Mouse (Mus musculus) activated CD4-positive, CD25-positive, alpha-beta regulatory T cell, adult 4 months (primary cell): ENCODE results near the gene Cytip. TPM values are rescaled to one million over a fixed set of nuclear protein-coding genes. Genes with fewer than 3 reads are reported as not detected.
"Not testable (repeated sequence)": the region's sequence is repeated elsewhere in the genome, so short reads cannot be mapped to it uniquely, and the experiment has no call there.

Experiments used
- ATAC-seq: one replicate; pipeline ENCODE4 v1.8.0; 2017
- polyA plus RNA-seq, 2 experiments: library from polyadenylated mRNA; unstranded; fragments of 100-300 nt; shearing (Covaris generic); gene quantifications; one replicate each; pipeline ENCODE4 v1.2.1; 2017

The Cytip gene
- polyA plus RNA-seq, 2 experiments from 2014 or later: 474 to 522 TPM

DNA sequence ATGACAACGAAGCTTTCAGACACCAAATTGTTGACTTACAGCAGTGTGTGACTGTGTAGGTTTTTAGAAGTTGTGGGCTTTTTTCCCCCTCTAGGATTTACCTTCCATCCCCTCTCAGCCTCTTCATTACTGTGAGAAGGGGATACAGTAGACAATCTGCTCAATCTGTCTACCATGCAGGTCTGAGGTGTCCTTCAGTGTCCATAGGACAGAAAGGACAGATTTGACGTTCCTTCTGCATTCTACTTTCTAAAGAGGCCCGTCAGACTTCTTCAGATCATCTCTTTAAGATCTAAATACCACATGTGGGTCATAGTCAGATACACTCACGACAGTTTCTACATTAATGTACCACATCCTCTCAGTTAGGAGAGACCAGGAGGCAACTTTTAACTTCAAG, 33.5 kb downstream of the Cytip start:
- ATAC-seq: peak; percentile 12

GRCm38 (mm10) chr2:58160541-58161307, 34.6 kb downstream of the Cytip start:
- peak; percentile 6 for ATAC-seq

DNA sequence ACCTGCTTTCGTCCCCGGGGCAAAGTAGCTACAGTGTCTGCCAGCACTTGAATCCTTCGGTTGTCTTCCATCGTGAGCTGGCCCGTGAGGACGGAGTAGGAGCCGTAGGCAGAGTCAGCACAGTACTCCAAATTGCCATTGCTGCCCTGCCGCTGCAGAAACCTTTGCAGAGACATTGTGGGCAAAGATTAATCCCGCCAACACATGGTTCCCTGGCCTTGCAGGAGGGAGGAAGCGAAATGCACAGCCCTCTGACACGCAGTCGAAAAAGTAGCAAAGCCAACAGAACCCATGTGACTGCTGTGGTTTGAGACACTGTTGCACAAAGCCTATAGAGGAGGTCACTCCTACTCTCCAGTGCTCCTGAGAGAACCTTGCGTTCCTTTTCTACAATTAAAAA, 35.5 kb downstream of the Cytip start:
- ATAC-seq: peak; percentile 23

DNA sequence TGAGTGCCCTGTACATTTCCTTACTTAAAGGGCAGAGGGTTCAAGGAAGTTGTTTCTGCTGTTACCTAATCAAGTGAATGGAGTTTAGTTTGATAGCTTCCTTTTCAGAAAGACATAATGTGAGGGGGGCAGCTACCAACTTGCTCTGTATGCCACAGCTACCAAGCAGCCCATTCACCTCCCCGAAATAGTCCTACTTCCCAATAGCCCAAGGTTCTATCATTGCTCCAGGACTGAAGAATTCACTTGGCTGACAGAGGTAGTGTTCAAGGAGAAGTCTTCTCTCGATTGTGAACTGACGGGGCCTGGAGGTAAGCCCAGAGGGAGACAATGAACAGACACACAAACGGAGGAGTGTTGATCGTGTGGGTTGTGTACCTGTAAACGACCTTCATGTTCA, 36.2 kb downstream of the Cytip start:
- ATAC-seq: no peak

- no peak for ATAC-seq
Observed at GRCm38 (mm10) chr2:58158539-58158938, 36.8 kb downstream of the Cytip start.

DNA sequence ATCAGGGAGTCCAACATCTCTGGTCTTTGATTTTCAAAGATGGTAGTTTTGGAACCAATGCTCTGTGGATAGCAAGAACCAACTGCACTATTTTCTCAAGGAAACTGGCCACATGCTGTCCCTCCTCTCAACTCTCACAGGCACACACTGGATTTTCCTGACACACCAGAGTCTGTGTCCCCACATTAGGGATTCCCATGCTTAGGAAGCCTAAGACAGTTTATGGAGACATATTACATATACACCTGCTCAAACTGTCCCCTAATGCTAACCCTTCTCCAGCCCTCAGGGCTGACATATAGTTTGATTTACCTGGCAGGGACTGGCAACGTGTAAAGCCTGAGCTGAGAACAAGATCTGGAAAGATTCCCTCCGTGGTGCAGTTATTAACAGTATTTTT, 37.2 kb downstream of the Cytip start:
- no peak for ATAC-seq

DNA sequence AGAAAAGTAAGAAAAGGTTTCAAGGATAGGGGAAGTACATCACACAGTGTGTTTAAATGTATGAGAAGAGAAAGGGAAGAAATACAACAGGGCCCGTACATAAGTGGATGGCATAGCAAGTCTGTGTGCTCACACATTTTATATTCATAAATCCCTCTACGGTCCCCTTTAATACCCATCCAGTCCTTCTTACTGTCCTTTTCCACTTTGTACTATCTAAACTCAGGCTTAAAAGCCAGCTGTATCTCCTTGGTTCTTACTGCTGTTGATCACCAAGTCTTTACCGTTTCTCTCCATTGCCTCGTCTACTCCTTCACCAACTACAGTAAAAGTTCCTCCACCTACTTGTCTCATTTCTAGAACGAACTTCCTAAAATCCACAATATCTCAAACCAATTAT, 37.9 kb downstream of the Cytip start:
- ATAC-seq: no peak

- peak; percentile 66 for ATAC-seq
Observed at GRCm38 (mm10) chr2:58156495-58157392, 38.6 kb downstream of the Cytip start.

GRCm38 (mm10) chr2:58156108-58156415, 39.3 kb downstream of the Cytip start:
- ATAC-seq: no peak

GRCm38 (mm10) chr2:58155271-58156107, 39.8 kb downstream of the Cytip start:
- peak; percentile 7 for ATAC-seq

DNA sequence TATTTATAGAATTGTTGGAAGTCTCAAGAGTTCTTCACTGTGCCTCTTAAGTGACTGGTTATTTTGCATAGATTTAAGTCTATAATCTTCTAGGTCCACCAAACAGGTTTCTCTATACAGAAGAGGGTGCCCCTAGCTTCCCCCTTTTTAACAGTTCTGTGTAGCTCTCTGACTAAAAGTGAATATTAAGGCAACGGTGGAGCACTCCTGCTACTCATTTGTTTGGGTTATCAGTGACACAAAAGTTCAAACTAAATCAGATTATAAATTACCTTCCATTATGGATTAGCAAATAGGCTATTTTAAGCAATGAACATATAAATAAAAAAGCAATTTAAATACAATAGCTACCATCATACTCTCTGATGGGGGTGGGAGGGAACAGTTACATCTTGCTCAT, 40.8 kb downstream of the Cytip start:
- no peak for ATAC-seq

DNA sequence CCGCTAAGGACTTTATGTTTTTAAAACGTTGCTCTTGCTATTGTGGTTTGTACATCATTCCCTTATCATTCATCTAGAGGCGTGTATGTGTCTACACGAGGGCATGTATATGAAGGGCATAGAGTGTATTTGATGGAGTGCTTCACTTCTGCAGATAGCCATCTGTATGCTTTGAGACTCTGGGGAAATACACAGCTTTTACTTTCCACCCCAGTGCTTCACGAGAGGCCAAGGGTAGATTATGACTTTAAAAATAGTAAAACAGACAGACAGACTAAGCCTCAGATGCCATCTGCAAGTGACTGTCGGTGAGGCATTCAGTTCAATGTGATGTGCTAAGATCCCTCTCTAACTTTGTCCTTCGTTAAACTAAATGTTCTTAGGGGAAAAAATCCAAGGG, 41.6 kb downstream of the Cytip start:
- peak; percentile 20 for ATAC-seq

GRCm38 (mm10) chr2:58149983-58150405, 45.3 kb downstream of the Cytip start:
- ATAC-seq: peak; percentile 8

DNA sequence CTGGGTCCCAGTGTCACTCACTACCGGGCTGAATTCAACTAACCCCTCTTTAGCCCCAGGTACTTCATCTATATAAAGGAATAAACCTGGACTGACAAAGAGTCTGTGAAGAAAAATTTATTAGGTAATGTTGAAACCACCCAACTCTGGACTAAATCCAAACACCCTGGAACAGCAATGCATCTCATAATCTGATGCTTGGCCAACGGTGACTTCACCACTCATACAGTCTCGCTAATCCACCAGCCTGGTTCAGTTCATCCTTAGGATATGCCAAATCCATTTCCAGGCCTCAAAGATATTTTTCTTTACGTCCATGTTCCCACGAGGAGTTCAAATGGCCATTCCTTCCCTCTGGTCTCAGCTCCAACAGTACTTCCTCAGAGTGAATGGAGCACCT, 48.8 kb downstream of the Cytip start:
- ATAC-seq: no peak

GRCm38 (mm10) chr2:58140531-58140930, 54.8 kb downstream of the Cytip start:
- ATAC-seq: no peak

DNA sequence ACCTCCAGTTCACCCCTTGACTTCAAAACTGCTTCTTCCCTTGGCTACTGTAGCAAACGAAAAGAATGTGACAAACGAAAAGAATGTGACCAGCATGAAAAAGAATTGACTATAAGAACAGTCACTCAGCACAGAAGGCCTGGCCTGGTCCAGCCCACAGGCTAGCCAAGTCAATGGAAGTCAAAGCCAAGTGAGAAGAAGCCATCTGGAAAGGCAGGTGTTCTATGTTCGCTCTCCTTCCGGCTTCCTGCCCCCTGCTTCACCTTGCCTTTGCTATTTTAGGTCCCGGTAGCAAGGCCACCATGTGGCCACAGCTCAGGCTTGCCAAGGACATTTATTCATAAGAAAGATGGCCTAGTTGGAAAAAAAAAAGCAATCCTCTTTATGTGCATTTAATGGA, 56.7 kb downstream of the Cytip start:
- no peak for ATAC-seq

DNA sequence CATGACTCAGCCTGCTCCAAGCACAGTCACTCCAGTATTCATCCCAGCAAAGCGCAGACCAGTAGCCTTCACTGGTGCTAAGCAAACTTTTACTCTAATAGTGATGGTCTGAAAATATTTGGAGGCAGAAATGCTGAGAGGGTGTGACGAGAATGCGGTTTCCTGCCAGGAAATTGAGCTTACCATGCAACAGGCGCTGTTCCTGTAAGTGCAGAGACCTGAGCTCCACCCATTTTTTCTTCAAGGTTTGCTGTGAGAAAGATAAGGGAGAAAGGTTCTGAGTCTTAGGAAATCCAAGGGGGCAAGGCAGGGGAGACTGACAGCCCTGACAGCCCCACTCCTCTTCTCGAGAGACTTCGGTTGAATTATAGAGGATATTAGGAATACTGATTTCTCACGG, 57.7 kb downstream of the Cytip start:
- peak; percentile 66 for ATAC-seq

GRCm38 (mm10) chr2:58136526-58136925, 58.8 kb downstream of the Cytip start:
- ATAC-seq: no peak

DNA sequence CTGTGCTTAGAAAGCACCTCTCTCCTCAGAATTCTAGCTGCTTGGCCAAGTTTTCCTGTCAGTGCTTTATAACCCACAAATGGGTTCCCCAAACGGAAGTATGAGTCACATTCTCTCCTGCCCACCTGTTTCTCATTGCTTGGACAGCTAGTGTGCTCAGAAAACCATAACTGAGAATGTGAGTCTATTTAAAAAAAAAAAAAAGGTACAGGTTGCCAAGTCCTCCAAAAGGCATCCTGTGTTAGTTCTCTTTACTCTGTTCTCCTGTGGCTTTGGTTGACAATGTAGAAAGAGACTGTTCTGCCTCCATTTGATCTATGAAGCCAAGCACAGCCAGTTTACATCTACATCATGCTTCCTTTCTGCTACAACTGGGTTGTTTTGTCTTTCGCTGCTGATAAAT, 60.3 kb downstream of the Cytip start:
- ATAC-seq: peak; percentile 41

DNA sequence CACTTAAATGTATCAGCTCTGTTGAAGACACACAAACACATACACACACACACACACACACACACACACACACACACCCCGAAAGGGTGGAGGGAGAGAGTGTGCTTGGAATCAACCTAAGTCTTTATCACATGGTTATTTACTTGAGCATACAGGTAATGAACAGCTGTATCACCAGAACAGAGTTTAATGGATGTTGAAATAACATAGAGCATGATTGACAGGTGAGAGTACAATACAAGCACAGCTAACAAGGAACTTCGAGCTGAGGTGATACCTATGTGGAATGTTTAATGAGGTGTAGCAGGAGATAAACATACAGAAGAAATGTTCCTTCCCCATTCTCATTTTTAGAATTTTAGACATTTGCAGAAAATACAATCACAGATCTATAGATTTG, 62.7 kb downstream of the Cytip start:
- ATAC-seq: no peak

DNA sequence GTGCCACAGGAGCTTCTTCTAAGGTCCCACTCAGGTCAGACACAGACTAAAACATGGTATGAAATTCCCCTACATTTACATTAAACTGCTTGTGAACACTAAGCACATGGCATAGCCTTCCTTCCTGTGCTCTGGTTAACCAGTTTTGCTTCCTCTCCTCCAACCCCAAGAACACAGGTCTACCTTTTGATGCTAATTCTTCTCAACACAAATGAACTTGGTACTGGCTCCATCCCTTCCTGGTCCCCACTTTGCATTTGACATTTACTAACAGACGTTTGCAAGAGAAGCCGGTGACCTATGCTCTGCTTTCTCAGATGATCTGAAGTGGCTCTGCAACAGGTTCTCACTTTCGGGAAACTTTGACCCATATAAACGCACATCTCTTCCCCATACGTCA, 65.4 kb downstream of the Cytip start:
- ATAC-seq: peak; percentile 63

DNA sequence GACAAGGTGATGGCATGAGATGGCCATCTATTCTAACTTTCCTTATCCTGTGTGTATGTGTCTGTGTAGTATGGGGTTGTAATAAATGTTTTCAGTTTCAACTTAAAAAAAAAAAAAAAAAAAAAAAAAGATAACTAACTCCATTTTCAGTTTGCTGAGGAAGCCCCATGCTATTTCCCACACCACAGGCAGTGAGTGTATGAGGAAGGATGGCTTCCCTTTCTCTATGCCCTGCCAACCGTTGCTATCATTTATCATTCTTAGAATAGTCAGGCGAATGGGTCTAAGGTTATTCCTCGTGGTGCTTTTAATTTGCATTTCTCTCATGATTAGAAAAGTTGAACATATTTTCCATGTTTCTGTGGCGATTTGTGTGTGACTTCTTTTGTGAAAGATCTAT, 84.2 kb downstream of the Cytip start:
- ATAC-seq: peak; percentile 10

DNA sequence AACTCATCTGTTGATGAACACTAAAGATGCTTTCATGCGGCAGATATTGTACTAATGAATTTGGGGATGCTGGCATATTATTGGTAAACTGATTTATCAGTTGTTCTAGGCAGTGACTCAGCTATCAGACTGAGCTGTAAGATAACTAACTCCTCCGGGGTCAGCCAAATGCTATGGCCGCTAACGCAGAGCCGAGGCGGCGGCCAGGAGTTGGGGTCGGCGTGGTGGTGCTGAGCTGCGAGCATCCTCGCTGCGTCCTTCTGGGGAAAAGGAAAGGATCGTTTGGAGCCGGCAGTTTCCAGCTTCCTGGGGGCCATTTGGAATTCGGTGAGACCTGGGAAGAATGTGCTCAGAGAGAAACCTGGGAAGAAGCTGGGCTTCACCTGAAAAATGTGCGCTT, 87.4 kb downstream of the Cytip start:
- ATAC-seq: not testable (repeated sequence)
